Mouse (Mus musculus): ENCODE results near the gene Artn.

GRCm38 (mm10) chr4:117916386-117916785 lies 13.2 kb downstream of the Artn start:
- TF ChIP-seq CTCF (IDR thresholded peaks at IDR 0.05) (no peak), EP300 (IDR thresholded peaks at IDR 0.05) (no peak)
